Mouse (Mus musculus): ENCODE data around the gene Syk. TPM values are rescaled to one million over a fixed set of nuclear protein-coding genes. Genes with fewer than 3 reads are reported as not detected.

The Syk gene
- polyA plus RNA-seq, 1 experiment from 2014 or later = 3.4 TPM

- WGBS = 55% methylated on average over 4 of the region's 4 CpGs
- Histone ChIP-seq H3K4me1 (replicated peaks; ENCODE audit: control insufficient read depth, insufficient read depth, low read length) (no peaks in the 10 kb centered on the region), H3K4me2 (ENCODE audit: low read length) (no peak overlapping the region), H3K9ac (ENCODE audit: low read length) (no peak overlapping the region), H3K36me3 (ENCODE audit: control insufficient read depth, insufficient read depth, low read length) (no peaks in the 10 kb centered on the region), H3K27ac (ENCODE audit: low read depth) (no peak overlapping the region), H3K27me3 (replicated peaks; ENCODE audit: control insufficient read depth, insufficient read depth, low read length) (no peaks in the 10 kb centered on the region), H3K9me3 (ENCODE audit: control insufficient read depth, low read length) (0 out of 2 replicates have a peak, but pooled peaks cover 2% of the 10 kb centered on the region), H3K4me3 (ENCODE audit: low read depth, low read length) (no peak overlapping the region)
- ATAC-seq (replicated peaks; ENCODE audit: low FRiP score, low TSS enrichment, low read depth) (no peak), DNase-seq (ENCODE audit: low spot score) (no peak)
Measured at GRCm38 (mm10) chr13:52600015-52600643, 17.2 kb downstream of the Syk start.

GRCm38 (mm10) chr13:52602752-52603151, 19.8 kb downstream of the Syk start:
- ATAC-seq (replicated peaks; ENCODE audit: low FRiP score, low TSS enrichment, low read depth) (no peak), DNase-seq (ENCODE audit: low spot score) (no peak)
- Histone ChIP-seq H3K27ac (ENCODE audit: low read depth) (no peak overlapping the region), H3K4me2 (ENCODE audit: low read length) (no peak overlapping the region), H3K9me3 (ENCODE audit: control insufficient read depth, low read length) (0 out of 2 replicates have a peak, but pooled peaks cover 2% of the 10 kb centered on the region), H3K27me3 (replicated peaks; ENCODE audit: control insufficient read depth, insufficient read depth, low read length) (no peaks in the 10 kb centered on the region), H3K4me3 (ENCODE audit: low read depth, low read length) (no peak overlapping the region), H3K4me1 (replicated peaks; ENCODE audit: control insufficient read depth, insufficient read depth, low read length) (0 out of 2 replicates have a peak, but pooled peaks cover 9% of the 10 kb centered on the region), H3K36me3 (ENCODE audit: control insufficient read depth, insufficient read depth, low read length) (no peaks in the 10 kb centered on the region), H3K9ac (ENCODE audit: low read length) (no peak overlapping the region)
- WGBS = 36% methylated on average over 4 of the region's 4 CpGs

DNA sequence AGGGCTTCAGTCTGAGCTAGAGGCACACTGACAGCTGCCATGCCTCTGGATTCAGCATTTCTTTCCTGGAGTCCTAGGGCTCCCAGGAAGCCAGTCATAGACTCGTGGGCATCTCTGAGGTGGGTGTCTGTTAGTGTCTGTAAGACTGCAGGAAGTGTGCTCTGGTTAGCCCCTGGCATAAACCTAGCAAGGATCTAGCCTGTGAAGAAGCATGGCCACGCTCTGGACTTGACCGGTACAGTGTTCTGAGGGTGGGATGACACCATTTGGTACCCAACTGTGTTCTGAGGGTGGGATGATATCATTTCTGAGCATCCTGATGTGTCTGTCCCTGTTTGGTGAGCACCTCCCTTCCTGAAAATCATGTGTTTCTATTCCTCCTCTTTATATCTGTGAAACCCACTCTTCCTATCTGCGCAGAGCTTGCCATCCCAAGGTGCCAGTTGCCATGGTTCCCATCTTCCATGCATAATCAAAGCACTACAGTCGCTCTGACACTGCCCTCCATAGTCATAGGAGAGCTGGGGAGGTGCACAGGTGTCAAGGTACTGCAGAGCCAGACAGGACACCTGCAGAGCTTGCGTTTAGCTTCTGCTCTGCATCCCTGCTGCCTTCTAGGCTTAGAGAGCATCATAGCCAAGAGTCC, 20.9 kb downstream of the Syk start:
- WGBS = 86% methylated on average over 6 of the region's 6 CpGs
- 0 out of 2 replicates have a peak, but pooled peaks cover 2% of the 10 kb centered on the region for H3K9me3 ChIP-seq (ENCODE audit: control insufficient read depth, low read length)

DNA sequence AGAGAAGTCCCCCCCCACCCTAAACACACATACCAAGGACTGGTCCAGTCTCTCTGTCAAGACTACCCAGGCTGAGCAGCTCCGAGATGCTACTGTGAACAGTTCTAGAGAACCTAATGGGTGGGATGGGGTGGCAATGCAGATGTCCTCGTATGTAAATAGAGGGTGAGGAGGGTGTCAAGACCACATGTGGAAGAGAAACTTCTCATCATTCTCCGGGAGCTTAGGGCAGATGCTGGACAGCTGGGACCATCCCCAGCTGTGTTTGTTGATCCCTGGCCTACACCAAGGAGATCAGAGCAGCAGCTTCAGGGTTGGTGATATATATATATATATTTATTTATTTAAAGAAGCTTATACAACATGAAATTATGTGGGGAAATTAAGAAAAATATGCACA, 22.0 kb downstream of the Syk start:
- H3K9me3 ChIP-seq (ENCODE audit: control insufficient read depth, low read length) = 0 out of 2 replicates have a peak, but pooled peaks cover 2% of the 10 kb centered on the region
- 0 out of 2 replicates have a peak, but pooled peaks cover 9% of the 10 kb centered on the region for H3K4me1 ChIP-seq (replicated peaks; ENCODE audit: control insufficient read depth, insufficient read depth, low read length)
- WGBS = 78% methylated on average over 3 of the region's 3 CpGs
- no peak for DNase-seq (ENCODE audit: low spot score)
- no peak overlapping the region for H3K27ac ChIP-seq (ENCODE audit: low read depth)
- H3K36me3 ChIP-seq (ENCODE audit: control insufficient read depth, insufficient read depth, low read length) = no peaks in the 10 kb centered on the region
- no peaks in the 10 kb centered on the region for H3K27me3 ChIP-seq (replicated peaks; ENCODE audit: control insufficient read depth, insufficient read depth, low read length)
- no peak overlapping the region for H3K4me3 ChIP-seq (ENCODE audit: low read depth, low read length)
- no peak overlapping the region for H3K9ac ChIP-seq (ENCODE audit: low read length)
- no peak for ATAC-seq (replicated peaks; ENCODE audit: low FRiP score, low TSS enrichment, low read depth)
- H3K4me2 ChIP-seq (ENCODE audit: low read length) = no peak overlapping the region

More for the DNA sequence above, 20.9 kb downstream of the Syk start:
- Histone ChIP-seq H3K4me3 (ENCODE audit: low read depth, low read length) (no peak overlapping the region), H3K9ac (ENCODE audit: low read length) (no peak overlapping the region), H3K27me3 (replicated peaks; ENCODE audit: control insufficient read depth, insufficient read depth, low read length) (no peaks in the 10 kb centered on the region), H3K27ac (ENCODE audit: low read depth) (no peak overlapping the region), H3K4me1 (replicated peaks; ENCODE audit: control insufficient read depth, insufficient read depth, low read length) (0 out of 2 replicates have a peak, but pooled peaks cover 9% of the 10 kb centered on the region), H3K4me2 (ENCODE audit: low read length) (no peak overlapping the region), H3K36me3 (ENCODE audit: control insufficient read depth, insufficient read depth, low read length) (no peaks in the 10 kb centered on the region)
- ATAC-seq (replicated peaks; ENCODE audit: low FRiP score, low TSS enrichment, low read depth) (no peak), DNase-seq (ENCODE audit: low spot score) (no peak)

DNA sequence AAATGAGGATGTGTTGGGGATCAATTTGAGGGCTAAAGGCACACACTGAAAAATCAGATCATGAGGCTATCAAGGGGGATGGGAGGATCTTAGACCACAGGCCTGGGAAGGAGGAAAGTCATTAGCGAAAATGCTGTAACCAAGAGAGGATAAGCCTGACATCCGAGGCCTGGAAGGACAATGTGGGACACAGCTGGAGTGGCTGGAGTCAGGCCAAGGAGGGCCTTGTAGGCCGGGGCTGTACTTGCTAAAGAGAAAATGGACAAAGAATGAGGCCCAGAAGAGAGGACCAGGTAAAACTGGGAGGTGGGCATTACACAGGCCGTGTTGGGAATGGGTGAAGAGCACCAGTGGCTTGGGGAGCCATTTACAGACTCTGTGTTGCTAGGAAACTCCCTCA, 22.9 kb downstream of the Syk start:
- H3K27ac ChIP-seq (ENCODE audit: low read depth) = no peak overlapping the region
- no peak for DNase-seq (ENCODE audit: low spot score)
- H3K9ac ChIP-seq (ENCODE audit: low read length) = no peak overlapping the region
- ATAC-seq (replicated peaks; ENCODE audit: low FRiP score, low TSS enrichment, low read depth) = no peak
- 0 out of 2 replicates have a peak, but pooled peaks cover 9% of the 10 kb centered on the region for H3K4me1 ChIP-seq (replicated peaks; ENCODE audit: control insufficient read depth, insufficient read depth, low read length)
- no peaks in the 10 kb centered on the region for H3K36me3 ChIP-seq (ENCODE audit: control insufficient read depth, insufficient read depth, low read length)
- WGBS = 73% methylated on average over 4 of the region's 4 CpGs
- no peaks in the 10 kb centered on the region for H3K27me3 ChIP-seq (replicated peaks; ENCODE audit: control insufficient read depth, insufficient read depth, low read length)
- H3K4me2 ChIP-seq (ENCODE audit: low read length) = no peak overlapping the region
- no peak overlapping the region for H3K4me3 ChIP-seq (ENCODE audit: low read depth, low read length)
- H3K9me3 ChIP-seq (ENCODE audit: control insufficient read depth, low read length) = 0 out of 2 replicates have a peak, but pooled peaks cover 2% of the 10 kb centered on the region

DNA sequence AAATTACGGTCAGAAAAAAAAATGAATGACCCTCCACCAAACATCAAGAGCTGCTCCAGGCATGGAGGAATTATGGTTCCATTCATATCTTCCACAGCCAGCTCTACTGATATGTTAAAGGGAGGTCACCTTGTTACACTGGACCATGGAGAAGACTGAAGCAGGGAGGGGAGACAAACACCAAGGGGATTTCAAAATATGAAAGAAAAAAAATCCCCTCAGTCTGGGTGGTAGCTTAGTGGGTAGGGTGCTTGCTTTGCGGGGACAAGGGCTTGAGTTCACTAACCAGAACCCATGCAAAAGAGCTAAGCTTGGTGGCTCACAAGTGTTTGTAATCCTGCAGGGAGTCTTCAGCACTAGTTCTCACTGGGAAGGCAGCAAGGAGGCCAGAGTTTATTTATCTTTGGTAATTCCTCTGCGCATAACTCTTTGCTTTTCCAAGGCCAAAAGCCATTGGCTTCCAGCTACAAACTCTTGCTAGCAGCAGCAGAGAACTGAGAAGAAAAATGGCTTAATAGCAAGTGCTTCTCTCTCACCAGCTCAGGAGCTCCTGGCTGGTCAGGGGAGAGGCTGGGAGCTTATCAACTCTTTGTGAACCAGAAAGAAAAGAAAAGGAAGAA, 23.8 kb downstream of the Syk start:
- Histone ChIP-seq H3K9ac (ENCODE audit: low read length) (no peak overlapping the region), H3K4me2 (ENCODE audit: low read length) (no peak overlapping the region), H3K36me3 (ENCODE audit: control insufficient read depth, insufficient read depth, low read length) (no peaks in the 10 kb centered on the region), H3K9me3 (ENCODE audit: control insufficient read depth, low read length) (0 out of 2 replicates have a peak, but pooled peaks cover under 1% of the 10 kb centered on the region), H3K27ac (ENCODE audit: low read depth) (0 out of 2 replicates have a peak overlapping the region, but pooled peaks have one; percentile 4), H3K27me3 (replicated peaks; ENCODE audit: control insufficient read depth, insufficient read depth, low read length) (no peaks in the 10 kb centered on the region), H3K4me1 (replicated peaks; ENCODE audit: control insufficient read depth, insufficient read depth, low read length) (0 out of 2 replicates have a peak, but pooled peaks cover 9% of the 10 kb centered on the region), H3K4me3 (ENCODE audit: low read depth, low read length) (no peak overlapping the region)
- DNase-seq (ENCODE audit: low spot score) (no peak), ATAC-seq (replicated peaks; ENCODE audit: low FRiP score, low TSS enrichment, low read depth) (no peak)
- WGBS = 57% methylated on average over 3 of the region's 3 CpGs

GRCm38 (mm10) chr13:52607964-52608363, 25.0 kb downstream of the Syk start:
- Histone ChIP-seq H3K9me3 (ENCODE audit: control insufficient read depth, low read length) (no peaks in the 10 kb centered on the region), H3K9ac (ENCODE audit: low read length) (no peak overlapping the region), H3K4me1 (replicated peaks; ENCODE audit: control insufficient read depth, insufficient read depth, low read length) (0 out of 2 replicates have a peak, but pooled peaks cover 9% of the 10 kb centered on the region), H3K27me3 (replicated peaks; ENCODE audit: control insufficient read depth, insufficient read depth, low read length) (no peaks in the 10 kb centered on the region), H3K36me3 (ENCODE audit: control insufficient read depth, insufficient read depth, low read length) (no peaks in the 10 kb centered on the region), H3K27ac (ENCODE audit: low read depth) (no peak overlapping the region), H3K4me3 (ENCODE audit: low read depth, low read length) (no peak overlapping the region), H3K4me2 (ENCODE audit: low read length) (no peak overlapping the region)
- DNase-seq (ENCODE audit: low spot score) (no peak), ATAC-seq (replicated peaks; ENCODE audit: low FRiP score, low TSS enrichment, low read depth) (no peak)
- 83% methylated on average over 1 of the region's 1 CpGs for WGBS

DNA sequence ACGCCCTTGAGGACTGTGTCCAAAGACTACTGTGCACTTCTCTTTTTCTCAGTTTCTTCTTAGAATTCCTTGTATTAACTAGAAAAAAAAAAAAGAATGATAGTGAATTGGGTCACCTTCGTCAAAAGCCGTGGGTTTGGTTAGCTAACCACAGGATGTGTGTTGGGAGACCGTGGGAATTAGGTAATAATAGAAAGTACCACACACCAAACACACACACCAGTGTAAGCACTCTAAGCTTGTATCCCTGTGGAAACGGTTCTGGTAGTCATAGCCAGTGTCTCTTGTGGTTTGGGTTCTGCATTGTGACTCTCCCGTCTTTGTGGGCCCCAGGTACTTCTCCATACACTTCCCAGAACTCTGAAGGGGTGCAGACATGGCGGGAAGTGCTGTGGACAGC, 27.5 kb downstream of the Syk start:
- whole genome bisulfite sequencing = 87% methylated on average over 7 of the region's 7 CpGs
- Histone ChIP-seq H3K9me3 (ENCODE audit: control insufficient read depth, low read length) (no peaks in the 10 kb centered on the region), H3K27ac (ENCODE audit: low read depth) (no peak overlapping the region), H3K4me2 (ENCODE audit: low read length) (no peak overlapping the region), H3K4me1 (replicated peaks; ENCODE audit: control insufficient read depth, insufficient read depth, low read length) (0 out of 2 replicates have a peak, but pooled peaks cover 9% of the 10 kb centered on the region), H3K27me3 (replicated peaks; ENCODE audit: control insufficient read depth, insufficient read depth, low read length) (no peaks in the 10 kb centered on the region), H3K9ac (ENCODE audit: low read length) (no peak overlapping the region), H3K36me3 (ENCODE audit: control insufficient read depth, insufficient read depth, low read length) (no peaks in the 10 kb centered on the region), H3K4me3 (ENCODE audit: low read depth, low read length) (no peak overlapping the region)
- ATAC-seq (replicated peaks; ENCODE audit: low FRiP score, low TSS enrichment, low read depth) (no peak), DNase-seq (ENCODE audit: low spot score) (no peak)
